Mouse (Mus musculus) liver, embryonic 14.5 days (tissue): Measurements from ENCODE around the gene Phactr4. TPM values are rescaled to one million over a fixed set of nuclear protein-coding genes. Genes with fewer than 3 reads are reported as not detected.

Source experiments
- ATAC-seq: fragments of 200-750 bp; cut with Nextera tagmentation; 2 replicates; pipeline ENCODE4 v1.8.0; 2017; ENCODE audit warnings: moderate number of reproducible peaks, mild to moderate bottlenecking, moderate library complexity; ENCODE audit not compliant: insufficient read depth
- DNase-seq, 3 experiments: peaks; one replicate each; pipeline ENCODE4 v3.0.0-alpha.2; 2012 to 2013; ENCODE audit warnings: low read depth in 3 of 3, low spot score in 3 of 3
- H3K27ac ChIP-seq: fragments of 300-500 bp; sonication (generic); 2 replicates; pipeline ENCODE4 v1.5.1; 2014; ENCODE audit warnings: moderate library complexity, mild to moderate bottlenecking, control low read depth, inconsistent platforms
- H3K27me3 ChIP-seq: fragments of 300-500 bp; sonication (generic); 2 replicates; pipeline ENCODE4 v1.6.1; 2014; ENCODE audit warnings: mild to moderate bottlenecking, low read length, moderate library complexity; ENCODE audit not compliant: control insufficient read depth, insufficient read depth
- H3K36me3 ChIP-seq: fragments of 300-500 bp; sonication (generic); replicated peaks from 2 replicates; pipeline ENCODE4 v1.6.1; 2014; ENCODE audit warnings: low read depth; ENCODE audit not compliant: control insufficient read depth, insufficient read depth
- H3K4me1 ChIP-seq, 2 experiments: fragments of 200-500 bp in 1 of 2; fragments of 300-500 bp in 1 of 2; sonication (generic) in 1 of 2; replicated peaks; 2 replicates each; pipeline ENCODE4 v1.6.1; 2012 to 2014; ENCODE audit warnings: antibody characterized with exemption in 1 of 2, inconsistent platforms in 1 of 2, low read length in 1 of 2; ENCODE audit not compliant: control insufficient read depth in 2 of 2, insufficient read depth in 2 of 2
- H3K4me2 ChIP-seq: fragments of 300-500 bp; sonication (generic); 2 replicates; pipeline ENCODE4 v1.6.1; 2014; ENCODE audit warnings: low read depth, mild to moderate bottlenecking, control low read depth, moderate library complexity
- H3K4me3 ChIP-seq, 2 experiments: fragments of 200-500 bp in 1 of 2; fragments of 300-500 bp in 1 of 2; sonication (generic) in 1 of 2; 2 replicates each; pipeline ENCODE4 v1.5.1; 2012 to 2014; ENCODE audit warnings: low read depth in 2 of 2, low read length in 2 of 2, mild to moderate bottlenecking in 2 of 2, control low read depth in 1 of 2, inconsistent platforms in 1 of 2, moderate library complexity in 1 of 2; ENCODE audit not compliant: insufficient read depth in 1 of 2
- H3K9ac ChIP-seq: fragments of 300-500 bp; sonication (generic); replicated peaks from 2 replicates; pipeline ENCODE4 v1.6.1; 2014; ENCODE audit warnings: mild to moderate bottlenecking, control low read depth, moderate library complexity
- H3K9me3 ChIP-seq: fragments of 300-500 bp; sonication (generic); 2 replicates; pipeline ENCODE4 v1.6.1; 2016; ENCODE audit warnings: low read length, mixed read lengths; ENCODE audit not compliant: control insufficient read depth
- CTCF ChIP-seq: IDR thresholded peaks from 2 replicates; pipeline ENCODE4 v1.5.1; 2016; ENCODE audit warnings: antibody characterized with exemption, low read depth, control low read depth
- EP300 ChIP-seq: IDR thresholded peaks from 2 replicates; pipeline ENCODE4 v1.6.1; 2016; ENCODE audit warnings: antibody characterized with exemption, low read depth
- WGBS: fragments of 180-500 bp; shearing (Covaris S2); extraction: QIAGEN DNeasy Blood & Tissue Kit; methylation state at CpG from one replicate; pipeline ENCODE4 v1.1.7; 2014; ENCODE audit not compliant: insufficient replicate concordance; 5-methylcytosine and 5-hydroxymethylcytosine counted together
- polyA plus RNA-seq, 2 experiments: library from polyadenylated mRNA; depleted of rRNA in 1 of 2; stranded (reverse) in 1 of 2; unstranded in 1 of 2; fragments of >200 nt; fragmentation: Nextera tagmentation in 1 of 2; extraction: Ambion mirVana in 1 of 2; gene quantifications; 2 replicates each; pipeline versions ENCODE4 v1.2.1 to v1.2.3; 2012 to 2014

Gene Phactr4
- polyA plus RNA-seq, 2 experiments = 7.4 to 10.9 TPM

DNA sequence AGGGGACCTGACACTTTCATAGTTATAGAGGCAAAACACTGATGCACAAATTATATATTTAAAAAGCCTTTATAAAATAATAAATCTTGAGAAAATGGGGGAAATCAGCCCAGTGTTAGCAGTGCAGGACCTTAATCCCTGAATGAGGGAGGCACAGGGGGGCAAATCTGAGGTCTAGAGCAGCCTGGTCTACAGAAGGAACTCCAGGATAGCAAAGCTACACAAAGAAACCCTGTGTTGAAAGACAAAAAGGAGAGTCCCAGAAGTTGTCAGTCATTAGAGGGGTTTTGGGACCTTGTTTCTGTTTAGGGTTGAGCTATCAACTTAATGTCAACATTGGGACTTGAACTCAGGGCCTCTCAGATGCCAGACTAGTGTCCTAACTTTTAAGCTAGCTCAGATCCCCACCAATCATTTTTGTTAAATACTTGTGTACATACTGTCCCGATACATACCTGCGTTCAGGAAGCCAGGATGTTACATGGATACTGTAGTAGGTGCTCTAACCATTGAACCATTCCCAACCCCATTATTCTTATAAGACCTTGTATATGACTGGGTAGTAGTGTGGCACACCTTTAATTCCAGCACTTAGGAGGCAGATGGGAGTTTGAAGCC, 72.1 kb downstream of the Phactr4 start:
- Histone ChIP-seq H3K4me2 (no peak overlapping the region), H3K36me3 (peaks cover 14% of the 10 kb centered on the region), H3K27ac (peak overlapping the region; percentile 93), H3K4me1 (peaks cover 4 to 18% of the 10 kb centered on the region in 2 experiments), H3K4me3 (no peak overlapping the region), H3K9me3 (no peaks in the 10 kb centered on the region), H3K9ac (no peak overlapping the region), H3K27me3 (no peaks in the 10 kb centered on the region)
- ATAC-seq (0 out of 2 replicates have a peak, but pooled peaks have one; percentile 0), DNase-seq (no peak)
- 17% methylated on average over 2 of the region's 2 CpGs for WGBS
- no peak; the same call in 1 of the 2 replicates for TF ChIP-seq EP300
- no peak for TF ChIP-seq CTCF

- peak; percentile 46 for TF ChIP-seq CTCF
- TF ChIP-seq EP300 = no peak
- WGBS = 40% methylated on average over 3 of the region's 3 CpGs
- Histone ChIP-seq H3K4me2 (no peak overlapping the region), H3K9me3 (no peaks in the 10 kb centered on the region), H3K4me3 (no peak overlapping the region), H3K27ac (peak overlapping the region; percentile 14; the same call in 1 of the 2 replicates), H3K4me1 (peaks cover 3 to 16% of the 10 kb centered on the region in 2 experiments), H3K27me3 (no peaks in the 10 kb centered on the region), H3K36me3 (peaks cover 14% of the 10 kb centered on the region), H3K9ac (no peak overlapping the region)
- ATAC-seq (no peak), DNase-seq (no peak)
Measured at GRCm38 (mm10) chr4:132349495-132350122, 72.7 kb downstream of the Phactr4 start.

- Histone ChIP-seq H3K4me2 (no peak overlapping the region), H3K9me3 (no peaks in the 10 kb centered on the region), H3K27ac (no peak overlapping the region), H3K36me3 (peaks cover 14% of the 10 kb centered on the region), H3K4me3 (no peak overlapping the region), H3K4me1 (peaks cover 12 to 31% of the 10 kb centered on the region in 2 experiments), H3K9ac (no peak overlapping the region), H3K27me3 (no peaks in the 10 kb centered on the region)
- WGBS = 52% methylated on average over 3 of the region's 3 CpGs
- DNase-seq (no peak), ATAC-seq (no peak)
- no peak for TF ChIP-seq EP300
- TF ChIP-seq CTCF = peak; percentile 44
Measured at GRCm38 (mm10) chr4:132346661-132347060, 75.6 kb downstream of the Phactr4 start.

GRCm38 (mm10) chr4:132346261-132346660, 76.0 kb downstream of the Phactr4 start:
- H3K4me2 ChIP-seq = no peak overlapping the region; the same call in 1 of the 2 replicates
- peaks cover 12 to 31% of the 10 kb centered on the region in 2 experiments for H3K4me1 ChIP-seq

DNA sequence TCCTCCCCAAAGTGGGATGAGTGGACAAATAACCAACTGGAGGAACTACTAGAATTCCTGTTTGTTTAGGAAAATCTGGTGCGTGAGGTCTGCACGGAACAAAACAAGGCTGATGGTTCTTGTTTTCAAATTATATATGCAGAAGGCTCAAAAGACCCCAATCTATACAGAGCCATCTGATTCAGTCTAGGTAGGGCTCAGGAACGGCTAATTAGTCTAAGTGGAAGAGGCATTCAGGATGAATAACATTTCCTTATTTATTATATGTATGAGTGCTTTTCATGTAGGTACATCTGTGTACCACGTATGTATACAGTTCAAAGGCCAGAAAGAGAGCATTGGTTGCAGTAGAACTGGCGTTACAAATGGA, 76.5 kb downstream of the Phactr4 start:
- DNase-seq (no peak), ATAC-seq (no peak)
- Histone ChIP-seq H3K27ac (no peak overlapping the region), H3K4me3 (peak overlapping the region in 1 of 2 experiments; percentile 72; a peak in 2 of 4 replicates), H3K4me1 (peaks cover 12 to 28% of the 10 kb centered on the region in 2 experiments), H3K9me3 (no peaks in the 10 kb centered on the region), H3K9ac (no peak overlapping the region), H3K4me2 (peak overlapping the region; percentile 92), H3K27me3 (no peaks in the 10 kb centered on the region), H3K36me3 (peaks cover 6% of the 10 kb centered on the region)
- TF ChIP-seq CTCF = no peak
- WGBS = 43% methylated on average over 5 of the region's 5 CpGs

More at GRCm38 (mm10) chr4:132346261-132346660, 76.0 kb downstream of the Phactr4 start:
- Histone ChIP-seq H3K36me3 (peaks cover 10% of the 10 kb centered on the region), H3K27me3 (no peaks in the 10 kb centered on the region), H3K9ac (no peak overlapping the region), H3K27ac (no peak overlapping the region), H3K9me3 (no peaks in the 10 kb centered on the region), H3K4me3 (no peak overlapping the region)
- TF ChIP-seq EP300 (no peak), CTCF (no peak)
- no peak for ATAC-seq
- WGBS = 69% methylated on average over 4 of the region's 4 CpGs
- no peak for DNase-seq
